Mouse (Mus musculus) hindbrain, embryonic 11.5 days (tissue): ENCODE measurements at regions not wholly inside any gene's neighbourhood (a gene's known extent, or its start where the extent isn't known, plus 50 kb on each side); places are given as distances from the start of the nearest gene placed in this dataset.

ENCODE experiments used
- ATAC-seq: fragments of 200-750 bp; cut with Nextera tagmentation; 2 replicates; pipeline ENCODE4 v1.8.0; 2017; ENCODE audit warnings: mild to moderate bottlenecking, moderate TSS enrichment, moderate library complexity; ENCODE audit not compliant: low FRiP score
- DNase-seq: peaks from one replicate; pipeline ENCODE4 v3.0.0-alpha.2; 2015; ENCODE audit warnings: low spot score
- H3K27ac ChIP-seq: fragments of 300-500 bp; sonication (generic); 2 replicates; pipeline ENCODE4 v1.5.1; 2014; ENCODE audit warnings: mild to moderate bottlenecking, low read depth, low read length
- H3K27me3 ChIP-seq: fragments of 300-500 bp; sonication (generic); 2 replicates; pipeline ENCODE4 v1.6.1; 2014; ENCODE audit warnings: mild to moderate bottlenecking, low read length, moderate library complexity, mixed read lengths; ENCODE audit not compliant: control insufficient read depth, insufficient read depth
- H3K36me3 ChIP-seq: fragments of 300-500 bp; sonication (generic); 2 replicates; pipeline ENCODE4 v1.6.1; 2014; ENCODE audit warnings: mild to moderate bottlenecking, low read length, moderate library complexity, mixed read lengths; ENCODE audit not compliant: control insufficient read depth, insufficient read depth
- H3K4me1 ChIP-seq: fragments of 300-500 bp; sonication (generic); replicated peaks from 2 replicates; pipeline ENCODE4 v1.6.1; 2014; ENCODE audit warnings: low read length, mixed read lengths; ENCODE audit not compliant: control insufficient read depth, insufficient read depth
- H3K4me2 ChIP-seq: fragments of 300-500 bp; sonication (generic); replicated peaks from 2 replicates; pipeline ENCODE4 v1.6.1; 2014; ENCODE audit warnings: mild to moderate bottlenecking, low read depth, low read length
- H3K4me3 ChIP-seq: fragments of 300-500 bp; sonication (generic); 2 replicates; pipeline ENCODE4 v1.5.1; 2014; ENCODE audit warnings: low read depth, low read length
- H3K9ac ChIP-seq: fragments of 300-500 bp; sonication (generic); 2 replicates; pipeline ENCODE4 v1.6.1; 2014; ENCODE audit warnings: low read depth, low read length
- H3K9me3 ChIP-seq: fragments of 300-500 bp; sonication (generic); 2 replicates; pipeline ENCODE4 v1.6.1; 2016; ENCODE audit warnings: low read length; ENCODE audit not compliant: control insufficient read depth
- WGBS: fragments of 180-500 bp; shearing (Covaris S2); extraction: QIAGEN DNeasy Blood & Tissue Kit; methylation state at CpG from one replicate; pipeline ENCODE4 v1.1.7; 2014; 5-methylcytosine and 5-hydroxymethylcytosine counted together

GRCm38 (mm10) chr3:46583351-46583750, 135.3 kb upstream of the Pabpc4l start:
- no peak overlapping the region for H3K4me3 ChIP-seq
- H3K4me1 ChIP-seq, result no peaks in the 10 kb centered on the region
- no peak overlapping the region for H3K9ac ChIP-seq
- no peaks in the 10 kb centered on the region for H3K27me3 ChIP-seq
- H3K36me3 ChIP-seq, result no peaks in the 10 kb centered on the region
- DNase-seq, result no peak
- no peak for ATAC-seq
- WGBS, result 90% methylated on average over 1 of the region's 1 CpGs
- H3K9me3 ChIP-seq, result no peaks in the 10 kb centered on the region
- H3K27ac ChIP-seq, result no peak overlapping the region
- no peak overlapping the region for H3K4me2 ChIP-seq

GRCm38 (mm10) chr3:46566636-46567235, 118.7 kb upstream of the Pabpc4l start:
- DNase-seq, result peak; percentile 32

GRCm38 (mm10) chr3:46553590-46553989, 105.6 kb upstream of the Pabpc4l start:
- H3K4me3 ChIP-seq, result no peak overlapping the region
- no peaks in the 10 kb centered on the region for H3K4me1 ChIP-seq
- no peaks in the 10 kb centered on the region for H3K27me3 ChIP-seq
- no peak overlapping the region for H3K4me2 ChIP-seq
- no peaks in the 10 kb centered on the region for H3K9me3 ChIP-seq
- 89% methylated on average over 3 of the region's 3 CpGs for WGBS
- H3K36me3 ChIP-seq, result no peaks in the 10 kb centered on the region
- DNase-seq (no peak), ATAC-seq (no peak)
- no peak overlapping the region for H3K9ac ChIP-seq
- H3K27ac ChIP-seq, result no peak overlapping the region

More at GRCm38 (mm10) chr3:46566636-46567235, 118.7 kb upstream of the Pabpc4l start:
- Histone ChIP-seq H3K9me3 (no peaks in the 10 kb centered on the region), H3K27me3 (no peaks in the 10 kb centered on the region), H3K36me3 (no peaks in the 10 kb centered on the region), H3K4me3 (no peak overlapping the region), H3K4me2 (no peak overlapping the region), H3K9ac (no peak overlapping the region), H3K4me1 (no peaks in the 10 kb centered on the region), H3K27ac (no peak overlapping the region)
- no peak for ATAC-seq
- WGBS, result 57% methylated on average over 6 of the region's 6 CpGs

GRCm38 (mm10) chr3:46538660-46539059, 90.6 kb upstream of the Pabpc4l start:
- Histone ChIP-seq H3K9ac (no peak overlapping the region), H3K36me3 (no peaks in the 10 kb centered on the region), H3K4me2 (no peak overlapping the region), H3K4me3 (no peak overlapping the region), H3K4me1 (no peaks in the 10 kb centered on the region), H3K27ac (no peak overlapping the region), H3K9me3 (no peaks in the 10 kb centered on the region), H3K27me3 (no peaks in the 10 kb centered on the region)
- no peak for DNase-seq
- WGBS, result 87% methylated on average over 3 of the region's 3 CpGs
- no peak for ATAC-seq

GRCm38 (mm10) chr3:46511157-46511556, 63.1 kb upstream of the Pabpc4l start:
- Histone ChIP-seq H3K9ac (no peak overlapping the region), H3K27me3 (no peaks in the 10 kb centered on the region), H3K36me3 (no peaks in the 10 kb centered on the region), H3K4me2 (no peak overlapping the region), H3K4me1 (no peaks in the 10 kb centered on the region), H3K27ac (no peak overlapping the region), H3K9me3 (no peaks in the 10 kb centered on the region), H3K4me3 (no peak overlapping the region)
- ATAC-seq, result no peak
- DNase-seq, result no peak
- WGBS, result 93% methylated on average over 1 of the region's 1 CpGs

DNA sequence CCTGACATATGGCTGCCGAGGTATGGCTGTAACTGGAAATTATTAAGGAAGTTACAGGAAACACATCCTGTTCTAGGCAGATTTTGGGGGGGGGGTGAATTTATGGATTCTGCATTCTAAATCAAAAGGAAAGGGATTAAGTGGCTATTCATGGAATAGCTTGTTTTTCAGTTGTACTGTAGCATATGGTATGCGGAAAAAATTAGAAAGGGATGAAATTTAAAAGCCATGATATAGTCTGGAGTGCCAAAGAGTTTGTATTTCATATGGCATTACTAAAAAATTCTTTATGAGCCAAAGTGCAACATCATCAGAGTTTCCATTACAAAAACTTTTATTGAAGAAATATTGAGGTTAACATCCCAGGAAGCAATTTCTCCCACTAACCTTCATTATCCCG, 55.7 kb upstream of the Pabpc4l start:
- H3K4me1 ChIP-seq, result no peaks in the 10 kb centered on the region
- H3K36me3 ChIP-seq, result no peaks in the 10 kb centered on the region
- H3K4me2 ChIP-seq, result no peak overlapping the region
- DNase-seq, result no peak
- H3K9me3 ChIP-seq, result no peaks in the 10 kb centered on the region
- no peaks in the 10 kb centered on the region for H3K27me3 ChIP-seq
- no peak for ATAC-seq
- H3K9ac ChIP-seq, result no peak overlapping the region
- WGBS, result 91% methylated on average over 3 of the region's 3 CpGs
- H3K27ac ChIP-seq, result no peak overlapping the region
- H3K4me3 ChIP-seq, result no peak overlapping the region
